Mouse (Mus musculus) spleen, adult 2 months (tissue): ENCODE measurements around the gene Lamc2. TPM values are rescaled to one million over a fixed set of nuclear protein-coding genes. Genes with fewer than 3 reads are reported as not detected.
"Not testable (repeated sequence)": the region's sequence is repeated elsewhere in the genome, so short reads cannot be mapped to it uniquely, and the experiment has no call there.

Experiments
- DNase-seq, 2 experiments: peaks; one replicate each; pipeline versions ENCODE4 v3.0.0 to v3.0.0-alpha.2; 2012 to 2021; ENCODE audit warnings: low spot score in 2 of 2, low read depth in 1 of 2
- H3K27ac ChIP-seq: fragments of 200-500 bp; 2 replicates; pipeline ENCODE4 v1.5.1; 2012; ENCODE audit warnings: low read length, inconsistent platforms; ENCODE audit not compliant: insufficient read depth
- H3K27me3 ChIP-seq: fragments of 200-500 bp; 2 replicates; pipeline ENCODE4 v1.6.1; 2012; ENCODE audit warnings: mild to moderate bottlenecking, moderate library complexity, low read length, inconsistent platforms; ENCODE audit not compliant: control insufficient read depth, insufficient read depth
- H3K36me3 ChIP-seq: fragments of 200-500 bp; 2 replicates; pipeline ENCODE4 v1.6.1; 2012; ENCODE audit warnings: mild to moderate bottlenecking, low read length, inconsistent platforms; ENCODE audit not compliant: control insufficient read depth, insufficient read depth
- H3K4me1 ChIP-seq: fragments of 200-500 bp; 2 replicates; pipeline ENCODE4 v1.6.1; 2011; ENCODE audit warnings: inconsistent platforms; ENCODE audit not compliant: control insufficient read depth, insufficient read depth, insufficient read length
- H3K4me3 ChIP-seq: fragments of 200-500 bp; 2 replicates; pipeline ENCODE4 v1.5.1; 2011; ENCODE audit warnings: mild to moderate bottlenecking, inconsistent platforms; ENCODE audit not compliant: insufficient read depth, insufficient read length; ENCODE audit errors: extremely low read depth
- CTCF ChIP-seq: fragments of 200-500 bp; IDR thresholded peaks from 2 replicates; pipeline ENCODE4 v1.5.1; 2011; ENCODE audit warnings: mild to moderate bottlenecking, inconsistent platforms; ENCODE audit not compliant: insufficient read depth, insufficient read length, insufficient replicate concordance; ENCODE audit errors: extremely low read depth
- POLR2A ChIP-seq: fragments of 200-500 bp; IDR thresholded peaks from 2 replicates; pipeline ENCODE4 v1.6.1; 2011; ENCODE audit warnings: low read depth, low read length, inconsistent platforms
- WGBS: fragments of 180-500 bp; shearing (Covaris S2); methylation state at CpG from one replicate; pipeline ENCODE4 v1.1.7; 2018; 5-methylcytosine and 5-hydroxymethylcytosine counted together
- polyA plus RNA-seq: library from polyadenylated mRNA; depleted of rRNA; stranded (reverse); fragments of >200 nt; gene quantifications from 2 replicates; pipeline ENCODE4 v1.2.3, GENCODE M21; 2012; rRNA removed

Lamc2 gene
- polyA plus RNA-seq, 1 experiment: 0.32 TPM

DNA sequence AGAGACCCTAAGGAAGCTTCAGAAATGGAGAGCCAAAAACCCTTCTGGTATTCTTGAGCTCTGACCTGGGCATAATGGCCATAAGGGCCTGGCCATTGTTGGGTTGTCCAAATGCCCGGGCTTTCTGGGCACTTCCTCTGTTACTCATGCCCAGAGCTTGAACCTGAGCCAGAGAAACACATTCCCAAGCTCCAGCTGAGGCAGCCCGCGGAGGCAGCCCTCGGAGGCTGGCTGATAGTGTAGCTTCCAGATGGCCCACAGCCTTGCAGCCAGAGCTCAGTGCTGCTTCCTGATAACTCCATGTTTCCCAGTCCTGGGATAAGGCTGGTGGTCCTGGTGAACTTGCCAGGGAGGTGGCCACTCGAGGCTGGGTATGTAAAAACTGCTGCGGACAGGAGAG lies 102.1 kb downstream of the Lamc2 start:
- H3K4me1 ChIP-seq: no peaks in the 10 kb centered on the region
- no peak for DNase-seq
- no peak overlapping the region for H3K27ac ChIP-seq
- no peak overlapping the region for H3K4me3 ChIP-seq
- TF ChIP-seq POLR2A: no peak
- no peak for TF ChIP-seq CTCF
- H3K27me3 ChIP-seq: no peaks in the 10 kb centered on the region
- WGBS: 80% methylated on average over 6 of the region's 6 CpGs
- H3K36me3 ChIP-seq: no peaks in the 10 kb centered on the region

- H3K27ac ChIP-seq, H3K4me3 ChIP-seq, DNase-seq, H3K27me3 ChIP-seq, H3K36me3 ChIP-seq, H3K4me1 ChIP-seq: not testable (repeated sequence)
- 85% methylated on average over 8 of the region's 14 CpGs for WGBS
Observed at GRCm38 (mm10) chr1:153083233-153083632, 103.0 kb downstream of the Lamc2 start.

DNA sequence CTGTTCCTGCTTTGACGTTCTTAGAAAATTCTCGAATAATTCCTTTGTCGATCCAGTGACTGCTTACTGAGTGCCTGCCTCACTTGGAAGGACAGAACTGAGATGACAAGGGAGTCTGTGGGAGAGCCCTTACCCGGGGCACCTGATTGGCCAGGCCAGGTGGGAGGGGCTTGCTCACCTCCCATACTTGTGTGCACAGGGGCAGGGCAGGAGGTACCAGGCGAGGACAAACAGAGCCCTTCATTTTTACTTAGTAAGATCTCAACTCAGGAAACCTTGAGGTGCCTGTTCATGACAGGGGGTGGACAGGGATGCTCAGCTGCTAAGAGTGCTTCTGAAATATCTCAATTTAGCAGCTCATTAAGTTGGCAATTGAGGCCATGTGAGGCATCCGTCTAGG lies 110.3 kb downstream of the Lamc2 start:
- no peaks in the 10 kb centered on the region for H3K27me3 ChIP-seq
- 70% methylated on average over 6 of the region's 6 CpGs for WGBS
- no peak for DNase-seq
- no peaks in the 10 kb centered on the region for H3K36me3 ChIP-seq
- H3K4me1 ChIP-seq: no peaks in the 10 kb centered on the region
- TF ChIP-seq POLR2A (no peak), CTCF (no peak)
- no peak overlapping the region for H3K27ac ChIP-seq
- no peak overlapping the region for H3K4me3 ChIP-seq

GRCm38 (mm10) chr1:153075087-153075736 lies 111.0 kb downstream of the Lamc2 start:
- WGBS: 87% methylated on average over 3 of the region's 3 CpGs
- Histone ChIP-seq H3K4me1 (no peaks in the 10 kb centered on the region), H3K27me3 (no peaks in the 10 kb centered on the region), H3K4me3 (no peak overlapping the region), H3K27ac (no peak overlapping the region), H3K36me3 (no peaks in the 10 kb centered on the region)
- no peak for TF ChIP-seq CTCF
- TF ChIP-seq POLR2A: no peak
- no peak for DNase-seq

GRCm38 (mm10) chr1:153073441-153073840 lies 112.8 kb downstream of the Lamc2 start:
- no peaks in the 10 kb centered on the region for H3K27me3 ChIP-seq
- DNase-seq: no peak
- H3K36me3 ChIP-seq: no peaks in the 10 kb centered on the region
- no peak for TF ChIP-seq CTCF
- no peak for TF ChIP-seq POLR2A
- H3K4me3 ChIP-seq: no peak overlapping the region
- WGBS: 42% methylated on average over 9 of the region's 9 CpGs
- H3K4me1 ChIP-seq: no peaks in the 10 kb centered on the region
- H3K27ac ChIP-seq: no peak overlapping the region

Other genes starting within 250 kb of the Lamc2 start
- gene Nmnat2, start 231.5 kb downstream of the Lamc2 start, polyA plus RNA-seq: 0.63 and 0.92 TPM in 2 replicates
- gene Lamc1, start 146.3 kb upstream of the Lamc2 start, polyA plus RNA-seq: 13.0 and 15.7 TPM in 2 replicates
- 0.49 and 0.67 TPM in 2 replicates for gene Shcbp1l, start 238.7 kb upstream of the Lamc2 start, polyA plus RNA-seq